Mouse (Mus musculus) cerebellum, postnatal 4 days (tissue): ENCODE measurements at regions not wholly inside any gene's neighbourhood (a gene's known extent, or its start where the extent isn't known, plus 50 kb on each side); places are given as distances from the start of the nearest gene placed in this dataset.

Source experiments
- DNase-seq, 2 experiments: peaks; one replicate each; pipeline ENCODE4 v3.0.0; 2022; ENCODE audit warnings: low spot score in 2 of 2, mixed read lengths in 1 of 2

- DNase-seq: no peak
These were observed 835.8 kb upstream of the Klhl29 start for GRCm38 (mm10) chr12:6211266-6211665.

DNA sequence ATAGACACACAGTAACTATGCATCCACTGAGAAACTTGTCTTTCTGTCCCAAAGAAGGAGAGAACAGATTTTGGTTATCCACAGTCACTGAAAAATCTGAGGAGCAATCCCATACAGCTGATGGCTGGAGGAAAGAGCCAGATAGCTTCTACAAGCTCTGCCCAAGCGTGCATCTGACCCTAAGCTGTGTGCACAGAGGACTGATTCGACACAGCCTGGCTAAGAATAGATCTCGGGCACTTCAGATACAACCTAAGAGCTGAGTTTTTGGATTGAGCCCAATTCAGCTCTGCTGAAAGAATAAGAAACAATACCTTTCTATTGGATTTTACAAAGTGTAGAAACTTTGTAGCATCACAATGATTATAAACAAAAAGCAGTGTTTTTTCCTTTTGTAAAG lies 813.8 kb upstream of the Klhl29 start:
- DNase-seq: no peak

DNA sequence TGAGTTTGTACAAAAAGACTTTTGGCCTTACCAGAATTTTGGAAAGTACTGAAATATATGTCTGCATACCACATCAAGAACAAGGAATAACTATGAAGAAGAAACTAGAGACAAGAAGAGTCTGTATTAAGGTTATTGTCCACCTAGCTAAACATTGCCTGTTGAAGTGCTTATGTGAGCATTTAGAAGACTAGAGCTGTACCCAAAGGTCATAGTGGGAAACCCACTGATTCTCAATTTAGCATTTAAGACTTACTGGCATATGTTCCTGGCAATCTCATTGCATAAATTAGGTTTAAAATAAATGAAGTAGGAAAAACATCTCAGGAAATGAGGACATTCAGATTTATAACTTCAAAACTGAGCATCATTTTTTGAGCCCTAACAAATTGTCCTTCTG lies 793.3 kb upstream of the Klhl29 start:
- no peak for DNase-seq

- no peak for DNase-seq
These were observed 778.8 kb upstream of the Klhl29 start for GRCm38 (mm10) chr12:6154287-6154686.

DNA sequence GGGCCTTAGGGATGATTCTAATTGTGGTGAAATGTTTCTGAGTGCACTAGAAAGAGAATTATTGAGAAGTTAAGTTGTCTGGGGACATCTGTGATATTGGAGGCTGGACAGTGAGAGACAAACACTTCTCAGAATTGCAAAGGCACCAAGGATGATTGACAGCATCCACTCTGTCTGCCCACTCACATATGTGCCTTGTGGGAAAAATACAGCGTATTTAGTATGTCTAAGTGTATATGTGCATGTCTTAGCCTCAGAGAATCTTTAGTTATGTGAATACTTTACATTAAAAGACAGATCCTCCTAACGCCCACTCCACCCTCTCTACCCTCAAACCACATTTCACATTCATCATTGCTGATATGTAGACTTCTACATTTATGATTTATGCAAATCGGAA lies 776.0 kb upstream of the Klhl29 start:
- no peak for DNase-seq

DNA sequence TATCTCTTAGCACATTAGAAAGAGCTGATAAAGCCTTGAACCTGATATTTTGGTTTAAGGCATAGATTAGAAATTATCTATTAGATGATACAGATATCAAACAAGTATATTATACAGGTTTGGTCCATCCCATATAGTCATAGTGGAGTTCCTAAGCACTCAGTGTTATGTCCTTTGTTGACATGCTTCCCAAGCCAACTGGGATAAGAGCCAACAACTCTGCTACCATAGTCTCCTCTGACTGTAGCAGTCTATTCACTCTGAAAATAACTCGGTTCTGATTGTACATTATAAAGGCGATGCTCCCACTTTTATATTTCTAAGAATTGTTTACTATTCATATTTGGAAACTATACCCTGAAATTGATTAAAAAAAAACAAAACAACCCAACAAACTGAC lies 757.0 kb upstream of the Klhl29 start:
- DNase-seq: no peak

DNA sequence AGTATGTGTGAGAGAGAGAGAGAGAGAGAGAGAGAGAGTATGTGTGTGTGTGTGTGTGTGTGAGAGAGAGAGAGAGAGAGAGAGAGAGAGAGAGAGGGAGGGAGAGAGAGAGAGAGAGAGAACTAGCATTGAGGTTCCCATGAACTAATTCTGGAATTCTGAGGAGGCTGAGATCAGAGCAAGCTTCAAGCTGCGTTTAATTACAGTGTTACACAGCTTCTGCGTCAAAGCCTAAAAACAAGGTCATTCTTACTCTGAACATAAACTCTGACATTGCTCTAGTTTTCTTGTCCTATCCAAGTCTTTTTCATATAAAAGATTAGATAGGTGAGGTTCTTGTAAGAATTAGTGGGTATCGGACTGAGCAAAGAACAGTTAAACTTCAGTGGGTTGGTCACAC lies 744.1 kb upstream of the Klhl29 start:
- DNase-seq: no peak

DNA sequence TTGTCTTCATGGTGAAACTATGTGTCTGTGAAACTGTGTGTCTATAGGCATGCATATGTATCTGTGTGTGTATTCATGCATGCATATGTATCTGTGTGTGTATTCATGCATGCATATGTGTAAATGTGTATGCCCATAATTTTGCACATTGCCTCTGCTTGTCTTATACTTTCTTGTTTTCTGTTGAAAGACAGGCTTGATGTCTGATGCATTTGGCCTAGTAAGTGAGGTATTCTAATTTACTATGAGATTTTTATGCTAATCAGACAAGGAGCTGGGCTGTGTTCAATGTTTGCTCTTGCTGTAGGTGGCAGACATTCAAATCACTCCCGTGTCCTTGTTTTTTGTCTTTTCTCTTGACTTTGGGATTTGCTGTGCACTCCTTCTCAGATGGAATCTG lies 739.8 kb upstream of the Klhl29 start:
- DNase-seq: no peak

- no peak for DNase-seq
These were observed 721.8 kb upstream of the Klhl29 start for GRCm38 (mm10) chr12:6097295-6097694.

DNA sequence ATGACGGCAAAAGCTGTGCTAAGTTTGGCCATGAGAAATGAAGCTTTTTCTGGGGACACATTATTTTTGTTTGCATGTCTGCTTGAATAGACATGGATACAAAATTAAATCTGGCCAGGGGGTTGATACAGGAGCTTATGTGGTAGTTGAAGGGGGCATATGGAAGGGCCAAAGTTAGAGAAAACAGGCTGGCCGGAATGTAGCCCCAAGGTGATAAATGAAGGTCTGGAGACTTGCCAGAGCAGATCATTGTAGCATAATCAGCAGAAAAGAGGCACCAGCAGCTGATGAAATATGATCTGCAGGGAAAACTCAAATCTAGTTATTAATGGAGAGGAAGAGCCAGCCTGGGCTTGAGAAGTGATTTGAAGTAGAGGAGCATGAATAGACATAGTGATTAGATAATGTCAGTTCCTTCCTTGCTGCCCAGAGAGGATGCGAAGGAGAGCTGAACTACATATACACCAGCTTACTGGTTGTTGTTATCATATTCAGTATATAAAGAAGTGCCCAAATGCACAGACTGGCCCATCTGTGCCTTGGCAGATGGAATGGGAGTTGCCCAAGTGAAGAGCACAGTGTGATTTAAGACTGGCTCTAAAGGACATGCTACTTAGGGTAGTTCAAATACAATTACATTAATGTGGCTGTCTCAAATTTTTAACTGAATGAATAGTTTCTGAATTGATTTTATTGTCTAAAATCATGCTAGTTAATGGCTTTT lies 712.3 kb upstream of the Klhl29 start:
- peak in 1 of 2 experiments; percentile 60 for DNase-seq

GRCm38 (mm10) chr12:6087071-6087470 lies 711.6 kb upstream of the Klhl29 start:
- peak in 1 of 2 experiments; percentile 16 for DNase-seq

GRCm38 (mm10) chr12:6046866-6047689 lies 671.6 kb upstream of the Klhl29 start:
- DNase-seq: peak in 1 of 2 experiments; percentile 24

DNA sequence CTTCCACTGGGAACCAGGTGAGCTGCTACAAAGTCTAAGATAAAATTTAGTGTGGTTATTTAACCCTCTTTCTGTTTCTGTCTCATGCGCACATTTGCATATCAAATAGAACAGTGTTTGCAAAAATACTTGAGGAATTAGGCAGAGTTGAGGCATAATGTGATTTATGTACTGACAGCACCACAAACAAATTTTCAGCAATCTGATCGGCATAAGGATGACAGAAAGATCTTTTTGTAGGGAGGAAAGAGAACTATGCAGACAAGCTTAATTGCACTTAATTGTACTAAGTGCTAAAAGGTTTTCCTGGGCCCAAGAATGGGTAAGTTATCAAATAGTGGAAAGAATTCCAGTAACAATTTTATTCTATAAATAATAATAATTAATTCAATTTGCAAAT lies 670.6 kb upstream of the Klhl29 start:
- no peak for DNase-seq

DNA sequence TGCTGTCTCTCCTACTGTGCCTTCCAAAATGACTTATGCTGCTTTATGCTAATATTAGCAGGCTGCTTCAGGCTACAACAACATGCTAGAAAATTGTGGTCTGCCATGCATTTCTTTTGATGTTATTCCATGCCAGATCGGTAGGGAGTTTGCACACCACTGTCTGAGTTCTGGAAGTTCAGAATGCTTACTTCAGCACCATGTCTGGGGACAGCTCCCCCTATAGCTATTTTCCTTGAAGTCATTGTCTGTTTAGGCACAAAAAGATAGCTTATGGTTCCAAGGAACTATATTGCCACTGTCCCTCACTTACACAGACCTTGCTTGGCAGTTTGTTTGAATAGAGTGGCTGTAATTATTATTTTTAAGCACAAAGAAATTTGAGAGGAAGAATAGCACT lies 666.8 kb upstream of the Klhl29 start:
- no peak for DNase-seq

GRCm38 (mm10) chr12:6024111-6024510 lies 648.6 kb upstream of the Klhl29 start:
- no peak for DNase-seq

- no peak for DNase-seq
These were observed 647.0 kb upstream of the Klhl29 start for GRCm38 (mm10) chr12:6022490-6022889.

DNA sequence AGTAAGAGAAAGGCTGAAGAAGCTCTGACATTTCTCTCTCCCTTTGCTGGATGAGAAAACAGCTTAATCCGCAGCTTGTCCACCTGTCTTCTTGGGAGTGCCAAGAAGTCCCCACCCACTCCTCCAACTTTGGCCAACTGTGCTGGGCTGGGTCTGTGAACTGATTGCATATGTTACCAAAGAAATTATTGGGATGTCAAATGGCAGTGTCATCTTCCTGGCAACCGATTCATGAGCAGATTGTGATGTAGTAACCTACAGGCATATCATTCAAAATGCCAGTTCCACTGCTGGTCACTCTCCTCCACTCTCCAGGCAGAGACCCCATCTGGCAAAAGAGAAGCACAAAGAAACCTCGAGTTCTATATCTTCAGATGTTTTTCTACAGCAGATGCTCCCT lies 625.5 kb upstream of the Klhl29 start:
- DNase-seq: peak in 1 of 2 experiments; percentile 56

GRCm38 (mm10) chr12:5997366-5997765 lies 621.9 kb upstream of the Klhl29 start:
- no peak for DNase-seq

GRCm38 (mm10) chr12:5996672-5997071 lies 621.2 kb upstream of the Klhl29 start:
- DNase-seq: peak in 1 of 2 experiments; percentile 24

- DNase-seq: no peak
These were observed 608.6 kb upstream of the Klhl29 start for GRCm38 (mm10) chr12:5983937-5984610.

DNA sequence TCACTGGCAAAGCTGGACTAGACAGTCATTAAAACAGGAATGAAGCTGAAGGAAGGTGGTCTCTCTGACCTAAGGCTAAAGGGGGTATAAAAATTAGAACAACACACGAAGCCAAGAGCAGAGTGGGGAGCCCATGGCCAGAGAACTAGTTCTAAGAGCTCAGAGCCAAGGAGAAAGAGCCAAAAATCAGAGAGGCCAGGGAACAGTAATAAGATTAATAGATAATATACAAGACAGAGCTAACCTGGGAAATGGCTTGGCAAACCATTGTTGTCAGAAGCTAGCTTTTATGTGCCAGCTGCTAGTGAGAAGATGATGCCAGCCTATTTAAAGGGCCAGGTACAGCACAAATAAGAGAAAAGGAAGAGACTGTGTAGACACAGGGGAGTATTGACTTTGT lies 606.6 kb upstream of the Klhl29 start:
- no peak for DNase-seq

DNA sequence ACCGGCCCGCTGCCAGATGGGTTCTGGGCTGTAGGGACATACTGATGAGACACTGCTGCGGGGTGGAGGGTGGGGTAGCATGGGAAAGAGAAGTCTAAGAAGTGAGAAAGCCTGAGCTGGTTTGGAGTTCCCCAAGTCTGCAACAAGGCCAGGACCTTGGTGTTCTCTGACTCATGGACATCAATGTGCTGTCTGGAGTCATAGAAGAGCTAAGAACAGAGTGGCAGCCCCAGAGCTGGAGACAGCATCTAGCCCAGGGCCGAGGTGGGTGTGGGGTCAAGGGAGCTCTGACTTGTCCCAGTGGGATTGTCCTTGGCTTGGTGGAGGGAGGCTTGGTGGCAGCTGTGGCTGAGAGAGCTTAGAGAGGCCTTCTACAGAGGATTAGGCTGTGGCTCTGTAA lies 600.4 kb upstream of the Klhl29 start:
- DNase-seq: no peak

DNA sequence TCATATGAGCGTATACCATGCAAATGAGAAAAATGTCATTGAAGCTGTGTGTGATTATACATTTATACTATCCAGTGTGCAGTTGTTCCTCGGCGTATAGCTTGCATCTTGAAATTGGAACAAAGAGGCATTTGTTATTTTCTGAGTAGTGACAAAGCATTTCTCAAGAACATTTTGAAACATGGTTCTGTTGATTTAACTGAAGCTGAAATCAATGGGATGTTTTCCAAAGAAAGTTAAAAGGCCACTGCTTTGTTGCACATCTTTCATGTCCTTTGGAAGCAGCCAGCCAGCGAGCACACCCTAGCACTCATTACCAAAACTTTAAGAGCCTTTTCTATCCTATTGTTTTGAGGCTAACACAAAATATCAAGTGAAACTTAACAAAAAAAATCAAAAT lies 594.1 kb upstream of the Klhl29 start:
- DNase-seq: no peak
